Mouse (Mus musculus) liver, embryonic 16.5 days (tissue): ENCODE measurements around the gene Cntnap2. TPM values are rescaled to one million over a fixed set of nuclear protein-coding genes. Genes with fewer than 3 reads are reported as not detected.
"Not testable (repeated sequence)": the region's sequence is repeated elsewhere in the genome, so short reads cannot be mapped to it uniquely, and the experiment has no call there.

ENCODE experiments used
- ATAC-seq: fragments of 200-750 bp; cut with Nextera tagmentation; 2 replicates; pipeline ENCODE4 v1.8.0; 2017; ENCODE audit warnings: low read depth, mild to moderate bottlenecking, moderate number of reproducible peaks, moderate library complexity
- H3K27ac ChIP-seq: fragments of 300-500 bp; sonication (generic); 2 replicates; pipeline ENCODE4 v1.5.1; 2014; ENCODE audit warnings: mild to moderate bottlenecking, low read length
- H3K27me3 ChIP-seq: fragments of 300-500 bp; sonication (generic); 2 replicates; pipeline ENCODE4 v1.6.1; 2014; ENCODE audit warnings: low read depth, low read length, mixed read lengths; ENCODE audit not compliant: control insufficient read depth, insufficient read depth
- H3K36me3 ChIP-seq: fragments of 300-500 bp; sonication (generic); 2 replicates; pipeline ENCODE4 v1.6.1; 2014; ENCODE audit warnings: mild to moderate bottlenecking; ENCODE audit not compliant: control insufficient read depth, insufficient read depth
- H3K4me1 ChIP-seq: fragments of 300-500 bp; sonication (generic); 2 replicates; pipeline ENCODE4 v1.6.1; 2014; ENCODE audit warnings: low read depth, low read length, mixed read lengths; ENCODE audit not compliant: control insufficient read depth
- H3K4me2 ChIP-seq: fragments of 300-500 bp; sonication (generic); 2 replicates; pipeline ENCODE4 v1.6.1; 2014; ENCODE audit warnings: low read depth, low read length, mixed read lengths
- H3K4me3 ChIP-seq: fragments of 300-500 bp; sonication (generic); 2 replicates; pipeline ENCODE4 v1.5.1; 2014; ENCODE audit warnings: low read depth, mild to moderate bottlenecking, low read length
- H3K9ac ChIP-seq: fragments of 300-500 bp; sonication (generic); 2 replicates; pipeline ENCODE4 v1.6.1; 2014; ENCODE audit warnings: low read depth, low read length
- H3K9me3 ChIP-seq: fragments of 300-500 bp; sonication (generic); replicated peaks from 2 replicates; pipeline ENCODE4 v1.6.1; 2016; ENCODE audit warnings: low read length; ENCODE audit not compliant: control insufficient read depth
- WGBS: fragments of 180-500 bp; shearing (Covaris S2); extraction: QIAGEN DNeasy Blood & Tissue Kit; methylation state at CpG from one replicate; pipeline ENCODE4 v1.1.7; 2014; ENCODE audit not compliant: insufficient replicate concordance; 5-methylcytosine and 5-hydroxymethylcytosine counted together
- polyA plus RNA-seq: library from polyadenylated mRNA; unstranded; fragments of >200 nt; fragmentation: Nextera tagmentation; extraction: Ambion mirVana; gene quantifications from 2 replicates; pipeline ENCODE4 v1.2.1, GENCODE M21; 2015

Cntnap2 gene
- polyA plus RNA-seq, 1 experiment from 2014 or later = 0.19 TPM

DNA sequence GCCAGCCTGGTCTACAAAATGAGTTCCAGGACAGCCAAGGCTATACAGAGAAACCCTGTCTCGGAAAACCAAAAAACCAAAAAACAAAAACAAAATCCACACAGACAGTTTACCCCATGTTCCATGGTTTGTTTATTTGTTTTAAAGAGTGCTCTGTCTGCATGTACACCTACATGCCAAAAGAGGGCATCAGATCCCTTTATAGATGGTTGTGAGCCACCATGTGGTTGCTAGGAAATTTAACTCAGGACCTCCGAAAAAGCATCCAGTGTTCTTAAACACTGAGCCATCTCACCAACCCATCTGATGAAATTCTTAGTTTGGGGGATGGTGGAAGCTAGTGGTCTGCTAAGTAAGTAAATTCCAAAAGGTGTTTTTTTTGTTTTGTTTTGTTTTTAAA, 2225.6 kb downstream of the Cntnap2 start:
- no peak overlapping the region for H3K9ac ChIP-seq
- H3K4me3 ChIP-seq = no peak overlapping the region
- no peak overlapping the region for H3K4me2 ChIP-seq
- H3K27me3 ChIP-seq = no peaks in the 10 kb centered on the region
- H3K4me1 ChIP-seq = no peaks in the 10 kb centered on the region
- 49% methylated on average over 2 of the region's 2 CpGs for WGBS
- H3K27ac ChIP-seq = no peak overlapping the region
- H3K36me3 ChIP-seq = no peaks in the 10 kb centered on the region
- no peaks in the 10 kb centered on the region for H3K9me3 ChIP-seq
- no peak for ATAC-seq

DNA sequence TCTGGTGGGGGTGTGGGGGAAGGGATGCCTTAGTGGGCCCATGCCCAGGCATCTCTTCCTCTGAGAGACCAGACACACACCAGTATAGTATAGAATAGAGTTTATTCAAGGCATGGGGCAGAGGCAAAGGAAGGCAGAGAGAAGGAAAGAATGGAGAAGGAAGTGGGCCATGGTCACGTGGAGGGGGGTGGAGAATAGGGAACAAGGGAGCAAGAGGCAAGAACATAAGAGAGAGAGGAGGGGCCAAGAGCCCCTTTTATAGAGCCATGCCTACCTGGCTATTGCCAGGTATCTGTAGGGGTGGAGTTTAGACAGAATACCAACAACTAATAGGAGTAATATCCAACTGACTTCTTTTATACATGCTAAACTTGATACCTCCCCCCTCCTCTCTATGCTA, 2226.6 kb downstream of the Cntnap2 start:
- ATAC-seq = no peak
- no peaks in the 10 kb centered on the region for H3K27me3 ChIP-seq
- H3K27ac ChIP-seq = no peak overlapping the region
- H3K4me3 ChIP-seq = no peak overlapping the region
- WGBS = 13% methylated on average over 1 of the region's 1 CpGs
- no peak overlapping the region for H3K4me2 ChIP-seq
- no peak overlapping the region for H3K9ac ChIP-seq
- no peaks in the 10 kb centered on the region for H3K36me3 ChIP-seq
- no peaks in the 10 kb centered on the region for H3K9me3 ChIP-seq
- H3K4me1 ChIP-seq = no peaks in the 10 kb centered on the region

DNA sequence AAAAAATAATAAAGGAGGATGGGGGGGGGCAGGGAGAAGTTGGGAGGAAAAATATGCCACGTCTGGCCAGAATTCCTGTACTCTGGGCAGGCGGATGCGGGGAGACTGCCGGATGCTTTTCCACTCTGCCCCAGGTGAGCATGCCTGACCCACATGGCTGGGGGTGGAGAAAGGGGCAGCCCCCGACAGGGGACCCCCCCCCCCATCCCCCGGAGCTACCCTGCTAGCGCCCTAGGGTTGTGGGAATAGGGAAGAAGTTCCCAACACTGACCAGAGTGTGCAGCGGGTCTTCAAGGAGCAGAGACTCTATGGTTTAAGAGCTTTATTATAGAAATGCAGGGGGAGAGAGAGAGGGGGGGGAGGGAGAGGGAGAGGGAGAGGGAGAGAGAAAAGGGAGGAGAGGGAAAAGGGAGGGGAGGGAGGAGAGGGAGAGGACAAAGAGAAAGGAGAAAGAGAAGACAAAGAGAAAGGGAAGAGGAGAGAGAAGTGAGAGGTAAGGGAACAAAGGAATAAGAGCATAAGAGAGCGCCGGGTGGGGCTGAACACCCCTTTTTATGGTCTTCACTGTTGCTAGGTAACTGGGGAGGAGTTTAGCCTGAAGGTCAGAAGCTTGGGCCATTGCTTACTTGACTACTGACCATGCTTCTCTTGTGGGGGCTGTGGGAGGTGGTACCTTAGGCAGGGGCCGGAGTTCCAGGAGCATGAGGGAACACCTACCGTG, 2227.2 kb downstream of the Cntnap2 start:
- not testable (repeated sequence) for H3K9me3 ChIP-seq, H3K27ac ChIP-seq, H3K4me3 ChIP-seq, H3K4me2 ChIP-seq, H3K27me3 ChIP-seq, H3K4me1 ChIP-seq, ATAC-seq, H3K36me3 ChIP-seq, H3K9ac ChIP-seq
- WGBS = 56% methylated on average over 12 of the region's 12 CpGs

DNA sequence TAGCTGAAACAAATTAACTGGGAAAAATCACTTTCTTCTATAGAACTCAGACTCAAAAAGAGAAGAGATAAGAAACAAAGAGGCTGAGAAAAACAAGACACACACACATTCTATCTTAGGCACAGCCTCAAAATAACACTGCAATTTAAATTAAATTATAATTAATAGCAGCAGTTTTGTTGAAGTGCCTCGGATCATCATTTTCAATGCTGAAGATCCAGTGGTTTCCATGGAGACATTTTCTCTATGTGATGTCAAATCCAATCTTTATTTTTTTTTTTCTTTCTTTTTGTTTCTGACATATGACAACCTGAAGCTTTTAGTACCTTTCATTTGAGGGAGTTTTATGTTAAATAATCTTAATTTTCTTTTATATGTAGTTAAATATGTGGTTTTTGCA, 2228.6 kb downstream of the Cntnap2 start:
- WGBS = 46% methylated on average over 1 of the region's 1 CpGs
- Histone ChIP-seq H3K4me2 (no peak overlapping the region), H3K27ac (no peak overlapping the region), H3K27me3 (no peaks in the 10 kb centered on the region), H3K4me1 (no peaks in the 10 kb centered on the region), H3K4me3 (no peak overlapping the region), H3K36me3 (no peaks in the 10 kb centered on the region), H3K9ac (no peak overlapping the region), H3K9me3 (no peaks in the 10 kb centered on the region)
- no peak for ATAC-seq

DNA sequence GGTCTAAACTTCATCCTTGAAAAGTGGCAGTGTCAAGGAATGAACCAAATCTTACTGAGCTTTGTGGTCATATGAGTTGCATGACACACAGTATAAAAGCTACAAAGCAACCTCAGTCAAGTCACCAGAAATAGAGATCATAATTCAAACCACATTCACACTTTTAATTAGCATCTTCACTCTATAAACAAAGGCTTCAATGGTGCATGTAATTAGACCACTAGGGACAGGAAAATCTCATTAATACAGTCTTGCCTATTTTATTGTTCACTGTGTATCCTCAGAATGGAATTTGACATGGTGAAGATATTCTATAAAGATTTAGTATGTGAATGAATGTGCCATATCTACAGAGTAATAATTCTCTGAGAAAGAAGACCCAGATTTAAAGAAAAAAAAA, 2232.8 kb downstream of the Cntnap2 start:
- H3K27me3 ChIP-seq = no peaks in the 10 kb centered on the region
- H3K9me3 ChIP-seq = no peaks in the 10 kb centered on the region

DNA sequence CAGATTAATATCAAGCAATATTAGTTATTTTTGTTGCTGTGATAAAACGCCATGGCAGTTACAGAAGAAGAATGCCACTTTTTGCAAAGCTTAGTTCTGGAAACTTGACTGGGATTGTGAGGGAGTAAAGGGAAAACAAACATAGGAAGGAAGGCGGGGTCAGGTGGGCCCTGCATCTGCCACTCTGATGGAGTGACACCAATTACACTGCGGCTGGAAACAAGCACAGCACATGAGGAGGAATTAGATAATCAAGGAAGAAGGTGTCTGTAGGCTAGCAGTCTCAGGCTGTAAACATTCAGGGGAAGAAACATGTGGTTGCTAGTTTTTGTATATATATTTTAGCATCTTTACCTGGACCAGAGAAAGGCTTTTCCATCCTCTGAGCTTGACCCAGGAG, 2233.3 kb downstream of the Cntnap2 start:
- no peaks in the 10 kb centered on the region for H3K36me3 ChIP-seq
- no peaks in the 10 kb centered on the region for H3K27me3 ChIP-seq
- no peak overlapping the region for H3K4me2 ChIP-seq
- H3K9me3 ChIP-seq = no peaks in the 10 kb centered on the region
- 51% methylated on average over 3 of the region's 3 CpGs for WGBS
- no peak for ATAC-seq
- H3K9ac ChIP-seq = no peak overlapping the region
- H3K4me3 ChIP-seq = no peak overlapping the region
- no peaks in the 10 kb centered on the region for H3K4me1 ChIP-seq
- no peak overlapping the region for H3K27ac ChIP-seq

More for the DNA sequence above, 2232.8 kb downstream of the Cntnap2 start:
- no peaks in the 10 kb centered on the region for H3K36me3 ChIP-seq
- H3K4me2 ChIP-seq = no peak overlapping the region
- no peak for ATAC-seq
- H3K4me1 ChIP-seq = no peaks in the 10 kb centered on the region
- H3K9ac ChIP-seq = no peak overlapping the region
- no peak overlapping the region for H3K27ac ChIP-seq
- no peak overlapping the region for H3K4me3 ChIP-seq

DNA sequence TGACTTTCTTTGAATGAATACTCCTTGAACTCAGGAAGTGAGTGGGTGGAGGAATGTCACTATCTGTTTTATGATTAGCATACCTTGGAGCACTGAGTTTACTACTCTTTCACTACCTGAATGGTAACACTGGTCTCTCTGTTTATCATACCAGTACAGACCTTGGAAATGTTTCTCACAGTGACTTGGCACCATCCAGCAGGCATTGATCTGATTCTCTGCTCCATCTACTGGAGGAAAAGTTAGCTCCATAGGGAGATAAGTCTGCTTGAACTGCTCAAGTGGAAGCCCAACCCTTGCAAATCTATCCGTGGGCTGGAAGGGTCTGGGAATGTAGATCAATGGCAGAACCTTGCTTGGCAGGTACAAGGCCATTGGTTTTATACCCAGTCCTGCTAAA, 2235.3 kb downstream of the Cntnap2 start:
- ATAC-seq = no peak
- Histone ChIP-seq H3K9me3 (no peaks in the 10 kb centered on the region), H3K27me3 (no peaks in the 10 kb centered on the region), H3K4me3 (no peak overlapping the region), H3K4me1 (no peaks in the 10 kb centered on the region), H3K27ac (no peak overlapping the region), H3K36me3 (no peaks in the 10 kb centered on the region), H3K9ac (no peak overlapping the region), H3K4me2 (no peak overlapping the region)
- WGBS = 39% methylated on average over 1 of the region's 1 CpGs

DNA sequence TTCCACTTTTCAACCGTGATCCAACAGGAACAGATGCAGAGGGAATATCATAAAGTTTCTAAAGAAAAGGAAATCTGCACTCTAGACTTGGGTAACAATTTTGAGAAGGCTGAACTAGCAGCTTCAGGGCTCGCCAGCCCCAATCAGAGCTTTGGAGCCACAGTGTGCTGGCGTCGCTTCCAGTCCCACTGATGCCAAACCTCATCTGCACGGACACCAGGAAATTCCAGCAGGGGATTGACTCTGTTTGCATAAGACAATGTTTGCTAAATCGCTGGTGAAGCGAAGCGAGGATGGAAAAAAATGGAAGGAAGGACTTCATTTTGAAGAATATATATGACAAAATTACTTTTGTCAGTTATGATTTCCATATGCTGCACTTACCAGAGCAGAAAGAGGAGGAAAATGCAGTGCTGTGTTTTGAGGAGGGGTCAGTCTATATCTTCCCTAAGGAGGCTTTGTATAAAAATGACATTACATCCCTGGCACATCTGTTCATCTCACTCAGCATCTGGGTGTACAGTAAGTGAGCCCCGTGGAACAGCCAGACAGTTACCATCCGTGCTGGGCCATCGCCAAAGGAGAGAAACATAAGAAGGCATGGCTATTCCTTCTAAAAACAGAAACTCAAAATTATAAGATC, 2245.8 kb downstream of the Cntnap2 start:
- 51% methylated on average over 11 of the region's 11 CpGs for WGBS
- no peaks in the 10 kb centered on the region for H3K36me3 ChIP-seq
- no peaks in the 10 kb centered on the region for H3K4me1 ChIP-seq
- ATAC-seq = no peak
- H3K27ac ChIP-seq = no peak overlapping the region
- H3K4me2 ChIP-seq = no peak overlapping the region
- H3K9me3 ChIP-seq = no peaks in the 10 kb centered on the region
- no peaks in the 10 kb centered on the region for H3K27me3 ChIP-seq
- H3K9ac ChIP-seq = no peak overlapping the region
- no peak overlapping the region for H3K4me3 ChIP-seq

DNA sequence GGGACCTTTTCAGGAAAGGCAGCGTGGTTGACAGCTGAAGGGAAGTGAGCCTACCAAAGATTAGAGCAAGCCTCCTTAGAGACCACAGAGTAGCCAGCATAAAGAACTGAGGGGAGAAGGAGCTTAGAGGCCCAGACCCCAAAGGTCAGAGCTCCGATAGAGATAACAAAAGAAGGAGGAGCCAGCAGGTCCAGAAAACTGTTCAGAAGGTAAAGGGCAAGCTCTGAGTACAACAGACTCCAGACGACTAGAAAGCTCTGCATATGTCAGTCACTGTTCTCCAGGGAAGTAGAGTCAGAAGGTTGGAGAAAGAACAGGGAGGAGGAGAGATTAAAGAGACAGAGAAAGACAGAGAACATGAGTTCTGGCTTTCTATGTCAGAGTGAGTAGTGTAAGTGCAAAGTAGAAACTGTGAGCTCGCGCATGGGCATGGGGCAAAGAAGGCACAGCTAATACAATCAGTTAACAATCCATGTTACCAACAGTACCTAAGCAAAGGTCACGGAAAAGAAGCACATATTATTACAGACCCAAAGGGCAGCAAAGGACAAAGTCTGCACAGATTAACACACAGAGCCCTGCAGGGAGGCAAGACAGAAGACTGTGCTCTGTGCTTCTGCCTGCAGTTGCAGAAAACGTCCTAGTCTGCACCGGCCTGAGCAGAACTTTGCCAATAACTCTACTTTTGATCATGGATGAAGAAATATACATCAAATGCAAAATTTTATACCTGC, 2247.1 kb downstream of the Cntnap2 start:
- ATAC-seq = no peak
- Histone ChIP-seq H3K9ac (no peak overlapping the region), H3K36me3 (no peaks in the 10 kb centered on the region), H3K27me3 (no peaks in the 10 kb centered on the region), H3K4me3 (no peak overlapping the region), H3K4me1 (no peaks in the 10 kb centered on the region), H3K4me2 (no peak overlapping the region), H3K9me3 (no peaks in the 10 kb centered on the region), H3K27ac (no peak overlapping the region)
- 46% methylated on average over 8 of the region's 8 CpGs for WGBS
